Mouse (Mus musculus): ENCODE results near the gene Cep135.

Cep135 gene

GRCm38 (mm10) chr5:76684658-76685605 is 96.4 kb downstream of the Cep135 start:
- DNase-seq (ENCODE audit: low spot score) = no peak

- DNase-seq (ENCODE audit: low spot score) = no peak
Observed at GRCm38 (mm10) chr5:76687961-76688600, 99.6 kb downstream of the Cep135 start.

GRCm38 (mm10) chr5:76688643-76689042 is 100.1 kb downstream of the Cep135 start:
- no peak for DNase-seq (ENCODE audit: low spot score)

- DNase-seq (ENCODE audit: low spot score) = no peak
Observed at GRCm38 (mm10) chr5:76690177-76690593, 101.7 kb downstream of the Cep135 start.

- no peak for DNase-seq (ENCODE audit: low spot score)
Observed at GRCm38 (mm10) chr5:76691251-76691650, 102.8 kb downstream of the Cep135 start.

- no peak for DNase-seq (ENCODE audit: low spot score)
Observed at GRCm38 (mm10) chr5:76691706-76692424, 103.4 kb downstream of the Cep135 start.

Data from layer of hippocampus, adult 11-12 months (tissue).